Mouse (Mus musculus) thymus, adult 2 months (tissue): ENCODE results near the gene Wnt2b.
A peak's percentile ranks its signal among the peaks of the same experiment; 100 is the strongest.

Experiments
- CTCF ChIP-seq: fragments of 200-500 bp; IDR thresholded peaks from 2 replicates; pipeline ENCODE4 v1.5.1; 2012; ENCODE audit warnings: mild to moderate bottlenecking, control low read depth, low read length, moderate library complexity, borderline replicate concordance; ENCODE audit not compliant: control insufficient read depth, poor library complexity, insufficient read depth; ENCODE audit errors: extremely low read depth
- POLR2A ChIP-seq: fragments of 200-500 bp; IDR thresholded peaks from 2 replicates; pipeline ENCODE4 v1.6.1; 2012; ENCODE audit warnings: mild to moderate bottlenecking, low read length, control low read depth, moderate library complexity; ENCODE audit not compliant: control insufficient read depth, poor library complexity, insufficient read depth; ENCODE audit errors: extremely low read depth

- TF ChIP-seq POLR2A = no peak
- TF ChIP-seq CTCF = peak; percentile 95
Measured at GRCm38 (mm10) chr3:104992709-104993388, 31.1 kb upstream of the Wnt2b start.
